Mouse (Mus musculus): Measurements from ENCODE around the gene Echs1.

Gene Echs1

GRCm38 (mm10) chr7:140115583-140116328, 520 bp downstream of the Echs1 start, which contains the start of gene Paox:
Gene Paox, plus strand, starts transcription at chr7:140115799.
- peak; percentile 58 for DNase-seq

- DNase-seq = no peak
Measured at GRCm38 (mm10) chr7:140111943-140112342, 4.3 kb downstream of the Echs1 start.

GRCm38 (mm10) chr7:140104009-140104408, 12.3 kb downstream of the Echs1 start:
- DNase-seq = no peak

- peak; percentile 87 for DNase-seq
Measured at GRCm38 (mm10) chr7:140101993-140102860, 14.0 kb downstream of the Echs1 start, which contains the start of gene Fuom. Gene Fuom, minus strand, starts transcription at chr7:140102441.

GRCm38 (mm10) chr7:140101498-140101897, 14.8 kb downstream of the Echs1 start:
- DNase-seq = peak; percentile 24

GRCm38 (mm10) chr7:140098466-140098865, 17.8 kb downstream of the Echs1 start:
- DNase-seq = no peak

GRCm38 (mm10) chr7:140096055-140096454, 20.2 kb downstream of the Echs1 start:
- DNase-seq = no peak

- DNase-seq = no peak
Measured at GRCm38 (mm10) chr7:140095556-140095955, 20.7 kb downstream of the Echs1 start.

GRCm38 (mm10) chr7:140094954-140095353, 21.3 kb downstream of the Echs1 start:
- no peak for DNase-seq

- no peak for DNase-seq
Measured at GRCm38 (mm10) chr7:140092924-140093528, 23.2 kb downstream of the Echs1 start, which contains the start of gene Prap1. Gene Prap1, plus strand, starts transcription at chr7:140093395.

- no peak for DNase-seq
Measured at GRCm38 (mm10) chr7:140090601-140091000, 25.7 kb downstream of the Echs1 start.

- peak; percentile 92 for DNase-seq
Measured at GRCm38 (mm10) chr7:140082242-140082678, 34.0 kb downstream of the Echs1 start, which contains the start of gene Caly. Gene Caly, minus strand, starts transcription at chr7:140082548.

GRCm38 (mm10) chr7:140081408-140082241, 34.7 kb downstream of the Echs1 start:
- peak; percentile 66 for DNase-seq

GRCm38 (mm10) chr7:140080503-140081156, 35.6 kb downstream of the Echs1 start:
- DNase-seq = peak; percentile 92

GRCm38 (mm10) chr7:140078711-140079110, 37.6 kb downstream of the Echs1 start:
- peak; percentile 57 for DNase-seq

- no peak for DNase-seq
Measured at GRCm38 (mm10) chr7:140077698-140078097, 38.6 kb downstream of the Echs1 start.

- DNase-seq = no peak
Measured at GRCm38 (mm10) chr7:140070042-140070711, 46.1 kb downstream of the Echs1 start.

GRCm38 (mm10) chr7:140067397-140067796, 48.9 kb downstream of the Echs1 start:
- no peak for DNase-seq

- DNase-seq = peak; percentile 61
Measured at GRCm38 (mm10) chr7:140063092-140063491, 53.2 kb downstream of the Echs1 start.

GRCm38 (mm10) chr7:140062307-140062706, 54.0 kb downstream of the Echs1 start:
- no peak for DNase-seq

GRCm38 (mm10) chr7:140061832-140062130, 54.5 kb downstream of the Echs1 start:
- DNase-seq = no peak
